Mouse (Mus musculus): ENCODE results near the gene Ccr6.

The Ccr6 gene

DNA sequence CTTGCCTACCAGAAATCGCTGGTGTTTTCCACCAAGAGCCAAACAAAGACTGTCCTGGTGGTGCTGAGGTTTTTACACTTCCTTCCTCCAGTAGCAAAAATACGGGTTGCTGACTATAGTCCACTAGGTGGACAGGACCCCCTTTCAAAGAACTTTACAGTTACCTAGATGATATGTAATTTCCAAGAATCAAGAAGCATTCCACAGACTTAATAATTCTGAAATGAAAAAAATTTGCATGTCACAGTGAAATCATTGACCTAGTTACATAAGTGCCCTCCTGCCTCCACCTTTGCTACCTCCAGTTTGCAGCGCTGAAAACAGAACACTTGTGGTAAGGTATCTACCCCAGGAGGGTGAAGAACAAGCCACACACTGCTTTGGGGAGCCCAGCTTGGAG is at the start of gene Ccr6:
Ccr6 (plus strand) TSS at position 301 of the 400 bp plus-strand sequence.
- WGBS, result 76% methylated on average over 3 of the region's 3 CpGs

DNA sequence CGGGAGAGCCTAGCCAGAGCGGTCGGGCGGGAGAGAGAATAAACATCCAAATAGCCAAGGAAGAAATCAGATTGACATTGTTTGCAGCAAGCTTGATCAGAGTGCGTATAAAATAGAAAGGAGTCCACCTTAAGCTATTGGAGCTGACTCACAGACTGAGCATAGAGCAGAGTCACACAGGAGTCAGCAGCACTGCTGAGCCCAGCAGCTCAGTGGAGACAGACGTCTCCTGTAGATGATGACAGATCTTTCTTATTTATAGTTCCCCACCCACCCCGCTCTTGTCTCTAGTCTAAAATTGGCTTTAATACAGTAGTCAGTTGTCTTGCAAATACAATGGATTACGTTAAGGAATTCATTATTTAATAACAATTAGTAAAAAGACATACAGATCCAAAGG is 42.2 kb upstream of the Ccr6 start:
- WGBS, result 58% methylated on average over 8 of the region's 8 CpGs

DNA sequence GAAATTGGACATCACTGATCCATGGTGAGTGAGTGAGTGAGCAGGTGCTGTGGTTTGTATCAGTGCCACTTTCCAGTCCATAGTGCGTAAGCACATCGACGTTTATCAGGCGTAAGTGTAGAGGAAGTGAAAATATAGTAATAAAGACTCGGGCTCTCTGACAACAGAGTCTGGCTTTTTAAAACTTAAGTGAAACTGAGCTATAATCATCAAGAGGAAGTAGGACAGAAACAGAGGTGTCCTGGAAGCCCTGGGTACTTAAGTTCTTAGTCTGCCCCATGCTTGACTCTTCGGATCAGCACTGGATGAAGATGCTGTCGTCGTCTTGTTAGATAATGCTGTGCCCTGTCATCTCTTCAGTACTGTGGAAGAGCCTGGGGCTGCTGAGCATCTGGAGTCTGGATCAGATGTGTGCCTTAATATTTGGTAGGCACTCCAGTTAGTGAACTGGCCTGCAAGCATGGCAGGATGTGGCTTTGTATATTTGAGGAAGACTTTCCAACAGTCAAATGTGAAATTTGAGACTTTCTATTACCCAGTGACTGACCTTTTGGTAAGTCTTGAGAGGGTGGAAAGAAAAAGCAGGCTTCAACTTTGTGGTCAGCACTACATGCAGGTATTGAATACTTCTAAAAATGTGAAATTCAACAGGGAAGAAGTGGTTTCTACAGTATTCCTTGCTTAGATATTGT is 40.0 kb upstream of the Ccr6 start:
- WGBS, result 87% methylated on average over 8 of the region's 8 CpGs

DNA sequence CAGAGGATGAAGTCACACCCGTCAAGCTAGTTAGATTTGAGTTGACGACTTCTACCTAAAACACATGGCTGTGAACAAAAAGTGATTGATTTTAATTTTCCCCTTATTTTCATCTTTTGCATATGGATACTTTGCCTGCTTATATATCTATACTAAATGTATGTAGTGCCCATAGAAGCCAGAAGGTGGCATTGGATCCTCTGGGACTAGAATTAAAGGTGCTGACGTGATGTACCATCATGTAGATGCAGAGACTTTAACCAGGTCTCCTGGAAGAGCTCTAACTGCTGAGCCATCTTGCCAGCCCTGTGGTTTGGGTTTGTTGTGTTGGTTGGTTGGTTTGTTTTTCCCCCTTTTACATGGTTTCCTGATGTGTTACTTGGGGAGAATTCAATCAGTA is 38.2 kb upstream of the Ccr6 start:
- 63% methylated on average over 3 of the region's 3 CpGs for WGBS

- 90% methylated on average over 11 of the region's 11 CpGs for WGBS
These were observed 36.5 kb upstream of the Ccr6 start for GRCm38 (mm10) chr17:8199067-8199935.

- WGBS, result 85% methylated on average over 1 of the region's 1 CpGs
These were observed 35.9 kb upstream of the Ccr6 start for GRCm38 (mm10) chr17:8199936-8200330.

GRCm38 (mm10) chr17:8203487-8203886 is 32.4 kb upstream of the Ccr6 start:
- 68% methylated on average over 1 of the region's 1 CpGs for WGBS

DNA sequence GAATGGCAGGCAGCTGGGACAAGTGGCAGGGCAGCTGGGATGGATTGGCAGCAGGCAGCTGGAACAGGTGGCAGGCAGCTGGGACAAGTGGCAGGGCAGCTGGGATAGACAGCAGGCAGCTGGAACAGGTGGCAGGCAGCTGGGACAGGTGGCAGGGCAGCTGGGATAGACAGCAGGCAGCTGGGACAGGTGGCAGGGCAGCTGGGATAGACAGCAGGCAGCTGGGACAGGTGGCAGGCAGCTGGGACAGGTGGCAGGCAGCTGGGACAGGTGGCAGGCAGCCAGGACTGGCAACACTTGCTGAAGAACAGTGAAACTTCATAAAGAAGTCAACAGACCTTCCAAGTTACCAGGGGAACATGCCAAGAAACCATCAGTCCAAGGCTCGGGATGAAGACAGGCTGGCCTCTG is 30.6 kb upstream of the Ccr6 start:
- WGBS, result 44% methylated on average over 1 of the region's 1 CpGs

- WGBS, result 93% methylated on average over 5 of the region's 5 CpGs
These were observed 29.2 kb upstream of the Ccr6 start for GRCm38 (mm10) chr17:8206691-8207090.

GRCm38 (mm10) chr17:8209696-8210095 is 26.1 kb upstream of the Ccr6 start:
- 97% methylated on average over 2 of the region's 2 CpGs for WGBS

- 78% methylated on average over 3 of the region's 3 CpGs for WGBS
These were observed 25.7 kb upstream of the Ccr6 start for GRCm38 (mm10) chr17:8210170-8210569.

- 77% methylated on average over 10 of the region's 10 CpGs for WGBS
These were observed 25.2 kb upstream of the Ccr6 start for GRCm38 (mm10) chr17:8210675-8211074.

DNA sequence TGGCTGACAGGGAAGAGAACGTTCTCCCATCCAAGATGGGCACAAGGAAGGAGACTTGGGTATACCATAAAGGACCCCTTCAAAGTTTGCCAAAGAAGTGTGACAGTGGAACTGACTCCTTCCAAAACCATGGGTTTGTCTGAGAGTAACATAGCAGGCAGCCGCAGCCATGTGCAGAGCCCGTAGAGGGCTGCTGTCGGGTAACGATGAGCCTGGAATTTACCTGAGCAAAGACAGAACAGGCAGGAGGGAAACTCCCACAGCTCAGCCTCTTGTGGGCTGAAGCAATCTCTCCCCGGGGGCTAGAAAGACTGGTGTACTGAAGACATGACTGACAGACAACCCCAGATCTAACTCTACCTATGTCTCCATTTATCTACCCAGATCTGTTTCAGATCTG is 24.4 kb upstream of the Ccr6 start:
- 79% methylated on average over 6 of the region's 6 CpGs for WGBS

- WGBS, result 78% methylated on average over 1 of the region's 1 CpGs
These were observed 21.5 kb upstream of the Ccr6 start for GRCm38 (mm10) chr17:8214369-8214768.

GRCm38 (mm10) chr17:8215016-8215745 is 20.7 kb upstream of the Ccr6 start:
- WGBS, result 89% methylated on average over 12 of the region's 12 CpGs

DNA sequence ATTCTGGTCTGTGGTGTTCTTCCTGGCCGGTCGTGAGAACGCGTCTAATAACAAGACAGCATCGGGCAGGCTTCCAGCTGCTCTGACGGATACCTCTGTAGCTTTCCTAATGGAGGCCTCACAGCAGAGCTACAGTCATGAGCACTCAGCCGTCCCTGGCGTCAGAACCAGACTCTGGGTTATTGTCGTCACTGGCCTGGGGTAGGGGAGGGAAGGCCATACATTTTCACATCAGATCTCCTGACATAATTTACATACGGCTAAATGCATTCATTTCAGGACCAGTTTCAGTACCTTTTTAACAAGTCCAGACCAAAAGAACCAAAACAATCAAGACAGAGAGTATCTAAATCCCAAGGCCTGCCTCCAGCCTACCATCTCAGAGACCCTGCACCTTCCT is 12.6 kb upstream of the Ccr6 start:
- WGBS, result 74% methylated on average over 10 of the region's 10 CpGs

GRCm38 (mm10) chr17:8224072-8224471 is 11.8 kb upstream of the Ccr6 start:
- WGBS, result 88% methylated on average over 1 of the region's 1 CpGs

DNA sequence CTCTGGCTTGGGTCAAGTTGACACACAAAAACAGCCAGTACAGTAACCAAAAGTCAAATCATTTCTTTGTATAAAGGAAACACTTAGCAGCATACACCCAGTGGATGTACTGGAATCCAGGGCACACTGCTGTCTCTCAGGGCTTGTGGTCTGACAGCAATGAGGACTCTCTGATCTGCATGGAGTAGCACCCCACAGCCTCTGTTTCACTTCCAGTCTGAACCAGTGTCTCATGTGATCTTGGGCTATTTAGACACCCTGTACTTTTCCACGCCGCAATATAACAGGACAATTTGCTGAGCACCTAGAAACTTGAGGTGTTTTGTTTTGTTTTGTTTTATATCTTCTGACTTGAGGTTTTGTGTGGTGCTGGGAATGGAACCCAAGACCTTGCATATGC is 10.7 kb upstream of the Ccr6 start:
- 92% methylated on average over 2 of the region's 2 CpGs for WGBS

DNA sequence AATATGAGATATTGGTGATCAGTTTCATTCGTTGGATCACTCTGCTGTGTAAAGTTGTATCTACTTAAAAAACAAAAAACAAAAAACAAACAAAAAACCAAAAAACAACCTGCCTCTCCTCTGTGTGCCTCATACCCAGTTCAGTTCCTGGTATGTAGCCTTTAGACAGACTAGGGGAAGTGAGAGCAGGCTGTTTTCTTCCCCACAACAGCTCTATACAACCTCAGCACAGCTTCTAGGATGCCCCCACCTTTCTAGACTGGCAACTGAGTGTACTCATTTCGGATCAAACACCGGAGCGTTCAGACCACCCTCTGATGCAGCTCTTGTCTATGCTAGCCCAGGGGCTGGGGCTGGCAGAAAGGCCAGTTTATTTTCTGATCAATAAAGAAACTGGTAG is 10.1 kb upstream of the Ccr6 start:
- 73% methylated on average over 4 of the region's 4 CpGs for WGBS

GRCm38 (mm10) chr17:8228622-8229021 is 7.2 kb upstream of the Ccr6 start:
- WGBS, result 62% methylated on average over 9 of the region's 9 CpGs

- 80% methylated on average over 3 of the region's 3 CpGs for WGBS
These were observed 6.2 kb upstream of the Ccr6 start for GRCm38 (mm10) chr17:8229607-8230006.

DNA sequence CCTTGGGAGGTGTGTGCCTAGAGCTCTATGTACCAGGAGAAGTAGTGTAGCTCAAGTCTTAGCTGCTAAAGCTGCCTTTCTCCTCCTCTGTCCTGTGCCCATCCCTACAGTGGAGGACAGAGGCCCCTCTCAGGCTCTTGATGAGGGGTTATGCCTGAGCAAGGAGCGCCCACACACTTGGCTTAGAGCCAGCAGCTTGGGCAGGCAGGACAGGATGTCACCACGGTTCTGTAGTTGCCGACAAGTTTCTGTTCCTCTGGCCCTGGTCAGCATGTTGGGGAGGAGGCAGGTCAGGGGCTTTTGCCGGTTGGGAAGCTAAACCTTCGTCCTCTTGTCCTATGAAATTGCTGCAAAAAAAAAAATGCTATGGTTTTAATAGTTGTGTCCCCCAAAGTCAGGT is 3.8 kb upstream of the Ccr6 start:
- 52% methylated on average over 5 of the region's 5 CpGs for whole genome bisulfite sequencing

All from cerebral cortex, adult 2 months (tissue).